Mouse (Mus musculus) urinary bladder, postnatal 10 days (tissue): ENCODE measurements around the gene Mtmr4.

Experiments used
- DNase-seq: peaks from one replicate; pipeline ENCODE4 v3.0.0; 2022; ENCODE audit warnings: low spot score

Gene Mtmr4

GRCm38 (mm10) chr11:87615952-87616351, 24.0 kb downstream of the Mtmr4 start:
- DNase-seq = no peak

GRCm38 (mm10) chr11:87616790-87617474, 25.0 kb downstream of the Mtmr4 start, which contains the start of gene Hsf5:
Gene Hsf5, plus strand, starts transcription at chr11:87617164.
- DNase-seq = no peak

- DNase-seq = no peak
Measured at GRCm38 (mm10) chr11:87617606-87618005, 25.6 kb downstream of the Mtmr4 start.

GRCm38 (mm10) chr11:87623160-87623559, 31.2 kb downstream of the Mtmr4 start:
- DNase-seq = no peak

GRCm38 (mm10) chr11:87629859-87630258, 37.9 kb downstream of the Mtmr4 start:
- DNase-seq = no peak

- no peak for DNase-seq
Measured at GRCm38 (mm10) chr11:87638793-87639192, 46.8 kb downstream of the Mtmr4 start.

GRCm38 (mm10) chr11:87639206-87639605, 47.2 kb downstream of the Mtmr4 start:
- peak; percentile 14 for DNase-seq

GRCm38 (mm10) chr11:87642865-87643264, 50.9 kb downstream of the Mtmr4 start:
- no peak for DNase-seq

GRCm38 (mm10) chr11:87654693-87655092, 62.7 kb downstream of the Mtmr4 start:
- no peak for DNase-seq

- no peak for DNase-seq
Measured at GRCm38 (mm10) chr11:87659216-87659615, 67.3 kb downstream of the Mtmr4 start.

GRCm38 (mm10) chr11:87662407-87662806, 70.4 kb downstream of the Mtmr4 start, which contains the start of gene Rnf43:
Gene Rnf43, plus strand, starts transcription at chr11:87662722.
- DNase-seq = peak; percentile 64

- DNase-seq = no peak
Measured at GRCm38 (mm10) chr11:87662822-87663221, 70.9 kb downstream of the Mtmr4 start.

- no peak for DNase-seq
Measured at GRCm38 (mm10) chr11:87663948-87664347, 72.0 kb downstream of the Mtmr4 start.

- DNase-seq = no peak
Measured at GRCm38 (mm10) chr11:87664521-87664920, 72.6 kb downstream of the Mtmr4 start.

GRCm38 (mm10) chr11:87665224-87665623, 73.3 kb downstream of the Mtmr4 start:
- DNase-seq = no peak

- no peak for DNase-seq
Measured at GRCm38 (mm10) chr11:87665658-87666057, 73.7 kb downstream of the Mtmr4 start.
